Mouse (Mus musculus) small intestine, adult 2 months (tissue): ENCODE data around the gene Gm3383. TPM values are rescaled to one million over a fixed set of nuclear protein-coding genes. Genes with fewer than 3 reads are reported as not detected.
"Not testable (repeated sequence)": the region's sequence is repeated elsewhere in the genome, so short reads cannot be mapped to it uniquely, and the experiment has no call there.

Experiments
- H3K27ac ChIP-seq: fragments of 200-500 bp; 2 replicates; pipeline ENCODE4 v1.5.1; 2012; ENCODE audit warnings: low read depth, low read length, control low read depth, inconsistent platforms; ENCODE audit not compliant: insufficient read depth
- H3K27me3 ChIP-seq: fragments of 200-500 bp; 2 replicates; pipeline ENCODE4 v1.6.1; 2012; ENCODE audit warnings: mild to moderate bottlenecking, moderate library complexity, low read length, inconsistent platforms; ENCODE audit not compliant: control insufficient read depth, insufficient read depth
- H3K36me3 ChIP-seq: fragments of 200-500 bp; 2 replicates; pipeline ENCODE4 v1.6.1; 2012; ENCODE audit warnings: mild to moderate bottlenecking, low read length, control low read depth, inconsistent platforms; ENCODE audit not compliant: control insufficient read depth, insufficient read depth
- H3K4me1 ChIP-seq: fragments of 200-500 bp; 2 replicates; pipeline ENCODE4 v1.6.1; 2012; ENCODE audit warnings: low read length, inconsistent platforms, mixed read lengths; ENCODE audit not compliant: control insufficient read depth, insufficient read depth, insufficient read length
- H3K4me3 ChIP-seq: fragments of 200-500 bp; 2 replicates; pipeline ENCODE4 v1.5.1; 2012; ENCODE audit warnings: low read depth, mild to moderate bottlenecking, control low read depth, inconsistent platforms, low read length, moderate library complexity
- WGBS: fragments of 180-500 bp; shearing (Covaris S2); methylation state at CpG from one replicate; pipeline ENCODE4 v1.1.7; 2018; 5-methylcytosine and 5-hydroxymethylcytosine counted together
- polyA plus RNA-seq: library from polyadenylated mRNA; depleted of rRNA; stranded (reverse); fragments of >200 nt; gene quantifications from 2 replicates; pipeline ENCODE4 v1.2.3, GENCODE M21; 2012; rRNA removed

The Gm3383 gene
- polyA plus RNA-seq = not detected in 2 replicates

GRCm38 (mm10) chr14:5807882-5808281 is at the start of gene Gm3383:
Gene Gm3383, minus strand, starts transcription at chr14:5807982.
- H3K4me1 ChIP-seq, H3K4me3 ChIP-seq, H3K27ac ChIP-seq, H3K36me3 ChIP-seq, H3K27me3 ChIP-seq: not testable (repeated sequence)
- WGBS = no CpG with 5 or more reads among the region's 3 CpGs

GRCm38 (mm10) chr14:5855911-5856310 is 48.1 kb upstream of the Gm3383 start:
- H3K4me1 ChIP-seq, H3K27me3 ChIP-seq, H3K4me3 ChIP-seq, H3K27ac ChIP-seq, H3K36me3 ChIP-seq: not testable (repeated sequence)
- WGBS = 75% methylated on average over 3 of the region's 3 CpGs

- not testable (repeated sequence) for H3K4me3 ChIP-seq, H3K4me1 ChIP-seq, H3K27ac ChIP-seq, H3K27me3 ChIP-seq, H3K36me3 ChIP-seq
- WGBS = no CpG with 5 or more reads among the region's 3 CpGs
These were observed 22.4 kb upstream of the Gm3383 start, which contains the start of gene Gm3424 for GRCm38 (mm10) chr14:5830229-5830628. Gene Gm3424, minus strand, starts transcription at chr14:5830329.

GRCm38 (mm10) chr14:5812699-5813356 is 5.0 kb upstream of the Gm3383 start:
- WGBS = no CpG with 5 or more reads among the region's 47 CpGs
- not testable (repeated sequence) for H3K36me3 ChIP-seq, H3K27me3 ChIP-seq, H3K4me3 ChIP-seq, H3K27ac ChIP-seq, H3K4me1 ChIP-seq

GRCm38 (mm10) chr14:5741477-5741876 is 66.3 kb downstream of the Gm3383 start, which contains the start of gene Gm3373:
Gene Gm3373, minus strand, starts transcription at chr14:5741577.
- H3K27ac ChIP-seq, H3K27me3 ChIP-seq, H3K36me3 ChIP-seq, H3K4me3 ChIP-seq, H3K4me1 ChIP-seq: not testable (repeated sequence)
- no CpG with 5 or more reads among the region's 37 CpGs for WGBS

- WGBS = no CpG with 5 or more reads among the region's 2 CpGs
These were observed 120.4 kb downstream of the Gm3383 start, which contains the start of gene Gm9603 for GRCm38 (mm10) chr14:5687357-5687756. Gene Gm9603, minus strand, starts transcription at chr14:5687457.

GRCm38 (mm10) chr14:5632928-5633327 is 174.9 kb downstream of the Gm3383 start, which contains the start of gene Gm8265:
Gene Gm8265, minus strand, starts transcription at chr14:5633028.
- not testable (repeated sequence) for H3K4me3 ChIP-seq, H3K4me1 ChIP-seq, H3K27me3 ChIP-seq, H3K27ac ChIP-seq, H3K36me3 ChIP-seq
- WGBS = no CpG with 5 or more reads among the region's 1 CpGs

More at GRCm38 (mm10) chr14:5687357-5687756, 120.4 kb downstream of the Gm3383 start, which contains the start of gene Gm9603:
- H3K4me1 ChIP-seq, H3K36me3 ChIP-seq, H3K27me3 ChIP-seq, H3K27ac ChIP-seq, H3K4me3 ChIP-seq: not testable (repeated sequence)

Other genes with a start within 250 kb of the Gm3383 start
- gene Gm8265, start 175.0 kb downstream of the Gm3383 start, polyA plus RNA-seq = not detected in 2 replicates
- gene Gm9603, start 120.5 kb downstream of the Gm3383 start, polyA plus RNA-seq = not detected in 2 replicates
- not detected in 2 replicates for gene Gm3373, start 66.4 kb downstream of the Gm3383 start, polyA plus RNA-seq
- gene Gm3424, start 22.3 kb upstream of the Gm3383 start, polyA plus RNA-seq = not detected in 2 replicates
- not detected in 2 replicates for gene Gm8237, start 72.4 kb upstream of the Gm3383 start, polyA plus RNA-seq
- gene Gm3248, start 153.8 kb upstream of the Gm3383 start, polyA plus RNA-seq = not detected in 2 replicates
- gene Gm3453, start 171.2 kb upstream of the Gm3383 start, polyA plus RNA-seq = not detected in 2 replicates